Mouse (Mus musculus) hindbrain, embryonic 16.5 days (tissue): ENCODE results near the gene Prrc2a. TPM values are rescaled to one million over a fixed set of nuclear protein-coding genes. Genes with fewer than 3 reads are reported as not detected.

Source experiments
- ATAC-seq: fragments of 200-750 bp; cut with Nextera tagmentation; 2 replicates; pipeline ENCODE4 v1.8.0; 2017; ENCODE audit warnings: moderate TSS enrichment, moderate library complexity
- H3K27ac ChIP-seq: fragments of 300-500 bp; sonication (generic); 2 replicates; pipeline ENCODE4 v1.5.1; 2014; ENCODE audit warnings: low read depth, mild to moderate bottlenecking, control low read depth, low read length, moderate library complexity
- H3K27me3 ChIP-seq: fragments of 300-500 bp; sonication (generic); replicated peaks from 2 replicates; pipeline ENCODE4 v1.6.1; 2014; ENCODE audit warnings: low read length; ENCODE audit not compliant: control insufficient read depth, insufficient read depth
- H3K36me3 ChIP-seq: fragments of 300-500 bp; sonication (generic); 2 replicates; pipeline ENCODE4 v1.6.1; 2014; ENCODE audit warnings: mild to moderate bottlenecking, low read length, moderate library complexity, mixed read lengths; ENCODE audit not compliant: control insufficient read depth, insufficient read depth
- H3K4me1 ChIP-seq: fragments of 300-500 bp; sonication (generic); 2 replicates; pipeline ENCODE4 v1.6.1; 2014; ENCODE audit warnings: low read depth, low read length; ENCODE audit not compliant: control insufficient read depth, insufficient read depth
- H3K4me2 ChIP-seq: fragments of 300-500 bp; sonication (generic); 2 replicates; pipeline ENCODE4 v1.6.1; 2014; ENCODE audit warnings: mild to moderate bottlenecking, low read length, control low read depth, moderate library complexity
- H3K4me3 ChIP-seq: fragments of 300-500 bp; sonication (generic); 2 replicates; pipeline ENCODE4 v1.5.1; 2014; ENCODE audit warnings: mild to moderate bottlenecking, low read length, control low read depth, moderate library complexity
- H3K9ac ChIP-seq: fragments of 300-500 bp; sonication (generic); 2 replicates; pipeline ENCODE4 v1.6.1; 2014; ENCODE audit warnings: low read depth, mild to moderate bottlenecking, control low read depth, low read length, moderate library complexity
- H3K9me3 ChIP-seq: fragments of 300-500 bp; sonication (generic); 2 replicates; pipeline ENCODE4 v1.6.1; 2014; ENCODE audit warnings: mild to moderate bottlenecking, low read length, moderate library complexity; ENCODE audit not compliant: control insufficient read depth
- WGBS: fragments of 180-500 bp; shearing (Covaris S2); extraction: QIAGEN DNeasy Blood & Tissue Kit; methylation state at CpG from one replicate; pipeline ENCODE4 v1.1.7; 2014; 5-methylcytosine and 5-hydroxymethylcytosine counted together
- polyA plus RNA-seq: library from polyadenylated mRNA; unstranded; fragments of >200 nt; fragmentation: Nextera tagmentation; extraction: Ambion mirVana; gene quantifications from 2 replicates; pipeline ENCODE4 v1.2.1, GENCODE M21; 2015

Gene Prrc2a
- polyA plus RNA-seq, 1 experiment from 2014 or later, result 138 TPM

DNA sequence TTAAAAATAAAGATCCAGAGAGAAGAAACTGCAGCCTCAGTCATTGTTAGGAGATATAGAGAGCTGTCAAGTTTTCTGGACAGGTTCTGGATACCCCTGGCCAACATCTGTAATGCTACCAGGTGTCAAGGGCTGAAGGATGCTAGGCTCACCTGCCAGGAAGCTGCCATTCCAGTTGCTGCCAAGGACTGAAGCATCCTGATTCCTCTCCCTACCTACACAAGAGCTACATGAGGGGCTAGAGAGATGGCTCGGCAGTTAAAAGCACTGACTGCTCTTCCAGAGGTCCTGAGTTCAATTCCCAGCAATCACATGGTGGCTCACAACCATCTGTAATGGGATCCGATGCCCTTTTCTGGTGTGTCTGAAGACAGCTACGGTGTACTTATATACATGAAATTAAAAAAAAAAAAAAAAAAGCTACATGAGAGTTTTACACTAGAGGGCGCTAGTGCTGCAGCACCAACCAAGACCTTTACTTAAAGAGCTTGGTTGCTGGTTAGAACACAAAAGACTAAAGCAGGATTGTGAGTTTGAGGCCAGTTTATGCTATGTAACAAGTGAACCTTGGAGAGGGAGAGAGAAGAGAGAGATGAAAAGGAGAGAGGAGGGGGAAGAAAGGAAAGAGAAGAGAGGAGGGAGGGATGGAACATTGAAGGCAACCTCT, 4.0 kb upstream of the Prrc2a start:
- Histone ChIP-seq H3K4me1 (peaks cover 8% of the 10 kb centered on the region), H3K9ac (no peak overlapping the region), H3K4me2 (no peak overlapping the region), H3K27me3 (no peaks in the 10 kb centered on the region), H3K27ac (no peak overlapping the region), H3K4me3 (no peak overlapping the region), H3K36me3 (no peaks in the 10 kb centered on the region), H3K9me3 (no peaks in the 10 kb centered on the region)
- ATAC-seq, result no peak
- 15% methylated on average over 4 of the region's 4 CpGs for WGBS

DNA sequence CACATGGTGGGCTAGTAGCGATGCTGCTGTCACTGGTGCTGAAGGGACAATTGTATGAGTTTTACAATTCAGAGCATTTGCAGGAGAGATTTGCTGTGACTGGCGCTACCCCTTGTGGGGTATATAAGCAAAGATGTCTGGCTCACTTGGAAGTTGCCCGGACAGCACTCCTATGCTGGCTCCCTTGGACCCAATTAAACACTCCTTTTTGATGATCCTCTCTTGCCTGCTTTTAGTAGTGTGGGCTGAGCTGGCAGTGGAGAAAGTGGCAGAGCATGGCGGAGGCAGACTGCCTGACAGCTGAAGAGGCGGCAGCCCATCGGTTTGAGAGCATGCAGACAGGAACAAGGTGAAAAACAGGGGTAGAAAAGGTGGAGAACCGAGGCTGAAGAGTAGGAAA, 3.1 kb upstream of the Prrc2a start:
- Histone ChIP-seq H3K4me3 (no peak overlapping the region), H3K36me3 (no peaks in the 10 kb centered on the region), H3K4me2 (no peak overlapping the region), H3K9ac (no peak overlapping the region), H3K27me3 (no peaks in the 10 kb centered on the region), H3K4me1 (peaks cover 14% of the 10 kb centered on the region), H3K27ac (no peak overlapping the region), H3K9me3 (no peaks in the 10 kb centered on the region)
- ATAC-seq, result no peak
- 94% methylated on average over 7 of the region's 7 CpGs for WGBS

- Histone ChIP-seq H3K27me3 (no peaks in the 10 kb centered on the region), H3K4me2 (peak overlapping the region; percentile 65), H3K27ac (peak overlapping the region; percentile 6; the same call in 1 of the 2 replicates), H3K36me3 (peaks cover 3% of the 10 kb centered on the region), H3K9me3 (no peaks in the 10 kb centered on the region), H3K9ac (peak overlapping the region; percentile 3; the same call in 1 of the 2 replicates), H3K4me3 (peak overlapping the region; percentile 99; the same call in 1 of the 2 replicates), H3K4me1 (peaks cover 27% of the 10 kb centered on the region)
- 61% methylated on average over 8 of the region's 8 CpGs for WGBS
- no peak for ATAC-seq
These were observed 1.8 kb upstream of the Prrc2a start for GRCm38 (mm10) chr17:35166352-35167035.

GRCm38 (mm10) chr17:35165451-35166155, 906 bp upstream of the Prrc2a start:
- peak overlapping the region; percentile 98 for H3K27ac ChIP-seq
- WGBS, result 21% methylated on average over 12 of the region's 12 CpGs
- peaks cover 27% of the 10 kb centered on the region for H3K4me1 ChIP-seq
- no peaks in the 10 kb centered on the region for H3K9me3 ChIP-seq
- ATAC-seq, result no peak
- peaks cover 12% of the 10 kb centered on the region for H3K36me3 ChIP-seq
- peak overlapping the region; percentile 99 for H3K4me3 ChIP-seq
- H3K9ac ChIP-seq, result peak overlapping the region; percentile 65
- H3K27me3 ChIP-seq, result no peaks in the 10 kb centered on the region
- peak overlapping the region; percentile 65 for H3K4me2 ChIP-seq

- Histone ChIP-seq H3K9ac (peak overlapping the region; percentile 100), H3K4me3 (peak overlapping the region; percentile 99), H3K27me3 (no peaks in the 10 kb centered on the region), H3K4me2 (peak overlapping the region; percentile 99), H3K36me3 (peaks cover 26% of the 10 kb centered on the region), H3K27ac (peak overlapping the region; percentile 98), H3K9me3 (no peaks in the 10 kb centered on the region), H3K4me1 (peaks cover 27% of the 10 kb centered on the region)
- ATAC-seq, result no peak
- 0% methylated on average over 27 of the region's 28 CpGs for WGBS
These were observed 504 bp downstream of the Prrc2a start for GRCm38 (mm10) chr17:35164218-35164567.

- no peak for ATAC-seq
- Histone ChIP-seq H3K4me3 (peak overlapping the region; percentile 99), H3K4me2 (peak overlapping the region; percentile 99), H3K9ac (peak overlapping the region; percentile 100), H3K36me3 (peaks cover 33% of the 10 kb centered on the region), H3K27me3 (no peaks in the 10 kb centered on the region), H3K4me1 (peaks cover 27% of the 10 kb centered on the region), H3K9me3 (no peaks in the 10 kb centered on the region), H3K27ac (peak overlapping the region; percentile 98)
- WGBS, result 9% methylated on average over 8 of the region's 8 CpGs
These were observed 1.2 kb downstream of the Prrc2a start for GRCm38 (mm10) chr17:35163326-35164081.

DNA sequence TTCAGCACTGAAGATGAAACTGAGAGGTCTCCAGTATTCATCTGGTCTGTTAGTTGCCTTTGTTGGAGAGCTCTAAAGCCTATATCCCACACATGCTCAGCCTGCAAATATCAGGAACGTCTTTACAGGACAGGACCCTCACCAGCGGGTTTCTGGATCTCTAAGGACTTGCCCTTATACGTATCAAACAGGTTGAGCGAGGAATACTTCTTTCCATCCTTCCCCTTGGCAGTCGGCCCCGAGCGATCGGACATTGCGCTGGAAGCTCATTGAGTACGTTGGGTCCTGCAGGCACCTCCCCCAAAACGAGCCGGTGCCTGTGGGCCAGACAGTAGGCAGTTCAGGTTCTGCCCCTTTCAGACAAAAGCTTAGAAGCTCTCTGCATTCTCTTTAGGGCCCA, 2.0 kb downstream of the Prrc2a start:
- Histone ChIP-seq H3K27me3 (no peaks in the 10 kb centered on the region), H3K36me3 (peaks cover 41% of the 10 kb centered on the region), H3K9ac (peak overlapping the region; percentile 100), H3K4me3 (peak overlapping the region; percentile 99), H3K27ac (0 out of 2 replicates have a peak overlapping the region, but pooled peaks have one; percentile 17), H3K4me1 (peaks cover 27% of the 10 kb centered on the region), H3K4me2 (peak overlapping the region; percentile 99), H3K9me3 (no peaks in the 10 kb centered on the region)
- WGBS, result 35% methylated on average over 12 of the region's 12 CpGs
- no peak for ATAC-seq

GRCm38 (mm10) chr17:35162121-35162520, 2.6 kb downstream of the Prrc2a start:
- Histone ChIP-seq H3K27me3 (no peaks in the 10 kb centered on the region), H3K9ac (peak overlapping the region; percentile 41), H3K36me3 (peaks cover 47% of the 10 kb centered on the region), H3K27ac (no peak overlapping the region), H3K4me2 (peak overlapping the region; percentile 99), H3K4me3 (no peak overlapping the region), H3K4me1 (peaks cover 27% of the 10 kb centered on the region), H3K9me3 (no peaks in the 10 kb centered on the region)
- no peak for ATAC-seq
- WGBS, result 74% methylated on average over 14 of the region's 14 CpGs
